ENCODE assay signal across 21 mouse cellular contexts in the genomic region with DNA sequence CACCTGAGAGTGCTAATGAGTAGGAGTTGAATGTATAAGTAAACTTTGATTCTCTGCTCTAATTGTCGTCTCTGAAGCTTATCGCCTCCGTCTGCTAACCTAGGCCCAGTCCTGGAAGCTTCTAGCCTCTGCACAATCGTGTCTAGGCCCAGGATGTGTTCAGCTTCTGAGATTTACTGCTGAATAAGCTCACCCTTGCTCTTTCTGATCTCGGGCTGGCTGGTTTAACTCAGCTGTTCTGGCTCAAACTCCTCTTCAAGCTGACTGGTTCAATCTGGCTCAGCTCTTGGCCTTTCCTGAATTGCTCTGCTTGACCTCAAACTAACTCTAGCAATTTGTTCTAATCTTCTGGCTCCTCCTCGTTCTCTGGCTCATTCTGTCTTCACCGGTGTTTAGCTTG. TPM values are rescaled to one million over a fixed set of nuclear protein-coding genes. Genes with fewer than 3 reads are reported as not detected.
"Had no signal": no experiment of that assay in that cellular context is flagged by ENCODE, and none has a peak within 500 bp of the region (broad histone marks: within the 10 kb centered on the region; RNA-seq: fewer than 3 reads in every experiment).

No protein-coding gene starts in this region.

- H3K27me3 ChIP-seq: neural tube, embryonic 13.5 days had no signal

- DNase-seq: layer of hippocampus, adult 9-11 months; liver, embryonic 13.5 days; lung, adult 2 months; lung, postnatal 14 days; lung, postnatal 4 days; retina, postnatal 1 day; right cerebral cortex, postnatal 25 days; spleen, adult 18-20 months; thymus, adult 18-20 months; thymus, postnatal 4 days had no signal

- H3K9me3 ChIP-seq: liver, embryonic 13.5 days; midbrain, embryonic 12.5 days; neural tube, embryonic 13.5 days had no signal

- H3K4me2 ChIP-seq: hindbrain, embryonic 14.5 days; liver, embryonic 13.5 days; midbrain, embryonic 12.5 days; neural tube, embryonic 13.5 days had no signal

- ATAC-seq: hindbrain, postnatal 0 days; inflammation-experienced regulatory T-cells, adult 6 months; intestine, embryonic 16.5 days; midbrain, embryonic 16.5 days had no signal

- H3K27ac ChIP-seq: hindbrain, embryonic 14.5 days; hindbrain, postnatal 0 days; layer of hippocampus, adult 2 months; left cerebral cortex, adult 2 months; liver, embryonic 13.5 days; midbrain, embryonic 12.5 days; neural tube, embryonic 13.5 days had no signal

- H3K4me3 ChIP-seq: layer of hippocampus, adult 2 months; left cerebral cortex, adult 2 months; liver, embryonic 13.5 days; midbrain, embryonic 12.5 days; myocyte; neural tube, embryonic 13.5 days had no signal

- H3K9ac ChIP-seq: hindbrain, embryonic 14.5 days; liver, embryonic 13.5 days; midbrain, embryonic 12.5 days; neural tube, embryonic 13.5 days had no signal

- H3K36me3 ChIP-seq: liver, embryonic 13.5 days; midbrain, embryonic 12.5 days; neural tube, embryonic 13.5 days had no signal

- H3K4me1 ChIP-seq: liver, embryonic 13.5 days; midbrain, embryonic 12.5 days had no signal

RNA-seq across cellular contexts. Expression of a gene that starts 13.7 kb away (rescaled TPM):
- polyA plus RNA-seq: liver, adult 2 months had no signal
